In the genomic region with DNA sequence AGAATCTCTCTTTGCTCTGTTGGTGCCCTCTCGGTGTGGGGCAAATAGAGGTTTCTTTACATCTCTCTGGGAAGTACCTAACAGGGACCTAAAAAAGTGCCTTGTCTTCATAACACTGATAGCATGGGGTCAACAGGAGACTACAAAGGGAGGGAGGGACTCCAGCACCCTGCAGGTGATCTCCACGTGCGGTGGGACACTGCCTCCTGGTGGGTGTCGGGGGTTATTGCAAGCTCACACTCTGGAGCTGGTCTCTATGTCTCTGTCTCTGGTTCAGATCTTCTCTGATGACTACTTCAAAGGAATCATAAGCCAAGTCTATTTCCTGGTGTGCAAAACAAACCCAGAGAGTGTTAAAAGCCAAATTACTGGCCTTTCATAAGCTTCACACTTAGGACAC, we compare ENCODE assay signal across 15 mouse cellular contexts. TPM values are rescaled to one million over a fixed set of nuclear protein-coding genes. Genes with fewer than 3 reads are reported as not detected.
A peak's percentile ranks its signal among the peaks of the same experiment; 100 is the strongest.
DNase-seq lines count a peak whose midpoint lies in the region; ATAC-seq and TF ChIP-seq lines count a peak whose summit lies in the region.
"Had no signal": no experiment of that assay in that cellular context is flagged by ENCODE, and none has a peak within 500 bp of the region (broad histone marks: within the 10 kb centered on the region; RNA-seq: fewer than 3 reads in every experiment).

No protein-coding gene starts in this region.

- in situ Hi-C loops in ES-E14 (cut with MboI; ENCODE audit: low sequenced_read_pairs in 2 of 2, unreplicated experiment in 2 of 2) = no loop called here

- no peaks in the 10 kb centered on the region for H3K4me1 ChIP-seq in heart, postnatal 0 days (ENCODE audit: control insufficient read depth, insufficient read depth)
- H3K4me1 ChIP-seq in midbrain, embryonic 11.5 days (ENCODE audit: control insufficient read depth, insufficient read depth, low read length) = no peaks in the 10 kb centered on the region; the same call in 1 of the 2 replicates
- peaks cover 17% of the 10 kb centered on the region for H3K4me1 ChIP-seq in midbrain, embryonic 13.5 days (replicated peaks)
- H3K4me1 ChIP-seq in ES-E14 (ENCODE audit: control insufficient read depth in 2 of 2, insufficient read depth in 2 of 2, low read length in 2 of 2, poor library complexity in 1 of 2) = peaks cover 4 to 21% of the 10 kb centered on the region in 2 experiments
- H3K4me1 ChIP-seq in forebrain, embryonic 15.5 days = peaks cover 26% of the 10 kb centered on the region

- TF ChIP-seq EP300 in heart, postnatal 0 days (IDR thresholded peaks at IDR 0.05; ENCODE audit: low read depth) = no peak

- H3K9me3 ChIP-seq in heart, postnatal 0 days (replicated peaks; ENCODE audit: control insufficient read depth, low read length) = no peaks in the 10 kb centered on the region
- no peaks in the 10 kb centered on the region for H3K9me3 ChIP-seq in midbrain, embryonic 11.5 days (ENCODE audit: control insufficient read depth, low read length)
- no peaks in the 10 kb centered on the region for H3K9me3 ChIP-seq in midbrain, embryonic 13.5 days
- no peaks in the 10 kb centered on the region for H3K9me3 ChIP-seq in ES-E14 (ENCODE audit: control insufficient read depth, insufficient read depth, low read depth, low read length)
- H3K9me3 ChIP-seq in forebrain, embryonic 15.5 days = no peaks in the 10 kb centered on the region

- H3K36me3 ChIP-seq in heart, postnatal 0 days (replicated peaks; ENCODE audit: control insufficient read depth, insufficient read depth, low read length) = no peaks in the 10 kb centered on the region
- no peaks in the 10 kb centered on the region for H3K36me3 ChIP-seq in midbrain, embryonic 11.5 days (ENCODE audit: control insufficient read depth, insufficient read depth, low read length)
- no peaks in the 10 kb centered on the region for H3K36me3 ChIP-seq in midbrain, embryonic 13.5 days
- no peaks in the 10 kb centered on the region for H3K36me3 ChIP-seq in ES-E14 (ENCODE audit: control insufficient read depth, insufficient read depth, low read length, poor library complexity, severe bottlenecking)
- no peaks in the 10 kb centered on the region for H3K36me3 ChIP-seq in forebrain, embryonic 15.5 days

- WGBS in heart, postnatal 0 days = 42% methylated on average over 4 of the region's 4 CpGs
- 56% methylated on average over 4 of the region's 4 CpGs for WGBS in midbrain, embryonic 11.5 days
- whole genome bisulfite sequencing in midbrain, embryonic 13.5 days = 45% methylated on average over 4 of the region's 4 CpGs
- WGBS in forebrain, embryonic 15.5 days = 51% methylated on average over 4 of the region's 4 CpGs

- TF ChIP-seq CTCF in heart, postnatal 0 days (IDR thresholded peaks at IDR 0.05; ENCODE audit: low read depth) = 0 out of 2 replicates have a peak, but pooled peaks have one; percentile 13

- H3K9ac ChIP-seq in heart, postnatal 0 days (replicated peaks; ENCODE audit: low read depth, low read length) = no peak overlapping the region
- no peak overlapping the region for H3K9ac ChIP-seq in midbrain, embryonic 11.5 days (ENCODE audit: low read length)
- no peak overlapping the region for H3K9ac ChIP-seq in midbrain, embryonic 13.5 days (replicated peaks)
- no peak overlapping the region for H3K9ac ChIP-seq in ES-E14 (ENCODE audit: insufficient read depth, low read depth, low read length, poor library complexity, severe bottlenecking)
- H3K9ac ChIP-seq in forebrain, embryonic 15.5 days (replicated peaks) = no peak overlapping the region

- H3K4me2 ChIP-seq in heart, postnatal 0 days (ENCODE audit: low read depth, low read length) = no peak overlapping the region
- no peak overlapping the region for H3K4me2 ChIP-seq in midbrain, embryonic 11.5 days
- H3K4me2 ChIP-seq in midbrain, embryonic 13.5 days (replicated peaks) = no peak overlapping the region
- no peak overlapping the region for H3K4me2 ChIP-seq in forebrain, embryonic 15.5 days (replicated peaks)

- ATAC-seq in heart, postnatal 0 days (ENCODE audit: insufficient read depth, low read depth) = no peak
- ATAC-seq in midbrain, embryonic 11.5 days (ENCODE audit: low FRiP score) = no peak
- no peak for ATAC-seq in midbrain, embryonic 13.5 days
- ATAC-seq in megakaryocyte progenitor cell, adult 5-6 weeks (replicated peaks; ENCODE audit: poor library complexity) = peak; percentile 39; the same call in 1 of the 2 replicates
- no peak for ATAC-seq in forebrain, embryonic 15.5 days (replicated peaks)
- ATAC-seq: inflammation-experienced regulatory T-cells, adult 6 months had no signal

- no peak for DNase-seq in heart, postnatal 0 days (ENCODE audit: low spot score)
- no peak for DNase-seq in heart, adult 8-10 months (ENCODE audit: low spot score)
- peak; percentile 1 for DNase-seq in midbrain, embryonic 11.5 days (ENCODE audit: low spot score, missing footprints)
- peak; percentile 62 for DNase-seq in ES-E14 (ENCODE audit: low read depth, low spot score)
- DNase-seq: adrenal gland, adult 8-10 months; embryo, embryonic 11 days; gastrocnemius, postnatal 25 days; heart, postnatal 10 days; kidney, postnatal 4 days had no signal

- no peak overlapping the region for H3K27ac ChIP-seq in heart, postnatal 0 days (ENCODE audit: low read depth)
- H3K27ac ChIP-seq in midbrain, embryonic 11.5 days (ENCODE audit: low read depth, low read length) = no peak overlapping the region
- H3K27ac ChIP-seq in midbrain, embryonic 13.5 days = no peak overlapping the region
- no peak overlapping the region for H3K27ac ChIP-seq in ES-E14 (ENCODE audit: insufficient read depth, low read depth, low read length, poor library complexity, severe bottlenecking)
- no peak overlapping the region for H3K27ac ChIP-seq in forebrain, embryonic 15.5 days (replicated peaks)

- H3K4me3 ChIP-seq in heart, postnatal 0 days (ENCODE audit: low read depth, low read length) = no peak overlapping the region
- no peak overlapping the region for H3K4me3 ChIP-seq in midbrain, embryonic 11.5 days (ENCODE audit: low read depth, low read length)
- no peak overlapping the region for H3K4me3 ChIP-seq in midbrain, embryonic 13.5 days (replicated peaks)
- H3K4me3 ChIP-seq in ES-E14 (ENCODE audit: insufficient read depth in 1 of 2, low read depth in 1 of 2, low read length in 2 of 2, poor library complexity in 1 of 2, severe bottlenecking in 1 of 2) = no peak overlapping the region
- no peak overlapping the region for H3K4me3 ChIP-seq in forebrain, embryonic 15.5 days

- no peaks in the 10 kb centered on the region for H3K27me3 ChIP-seq in heart, postnatal 0 days (ENCODE audit: control insufficient read depth, insufficient read depth, low read length)
- no peaks in the 10 kb centered on the region for H3K27me3 ChIP-seq in midbrain, embryonic 11.5 days (ENCODE audit: control insufficient read depth, insufficient read depth, low read length)
- H3K27me3 ChIP-seq in midbrain, embryonic 13.5 days = no peaks in the 10 kb centered on the region
- no peaks in the 10 kb centered on the region for H3K27me3 ChIP-seq in forebrain, embryonic 15.5 days

TF ChIP-seq in ES-E14, 5 proteins besides CTCF, POLR2A, EP300 and RAD21:
- TF ChIP-seq ZC3H11A (IDR thresholded peaks at IDR 0.05; ENCODE audit: borderline replicate concordance, low read depth, low read length) (peak; percentile 47; the same call in 1 of the 2 replicates), CHD2 (IDR thresholded peaks at IDR 0.05; ENCODE audit: low read depth, low read length) (no peak)

RNA-seq across cellular contexts. Expression of gene Tmem132b, which starts 47.6 kb away (rescaled TPM):
- total RNA-seq in heart, postnatal 0 days (2014; rRNA removed; ENCODE audit: low replicate concordance) = 0.04 TPM in 2 replicates
- polyA plus RNA-seq in heart, postnatal 0 days (2015; fragmentation: Nextera tagmentation; extraction: Ambion mirVana) = not detected in 2 replicates
- total RNA-seq in heart, adult 8-10 months (2022) = under 1 TPM in 3 of 4 experiments, not detected in 1; 0.03 to 0.31 (median 0.03) TPM
- polyA plus RNA-seq in midbrain, embryonic 11.5 days (2014; fragmentation: Nextera tagmentation; extraction: Ambion mirVana) = 0.42 and 0.50 TPM in 2 replicates
- 2.5 and 2.7 TPM in 2 replicates for polyA plus RNA-seq in midbrain, embryonic 13.5 days (2015; fragmentation: Nextera tagmentation; extraction: Ambion mirVana)
- 0.13 and 0.48 TPM in 2 replicates for total RNA-seq in ES-E14 (2012; rRNA removed)
- total RNA-seq in megakaryocyte progenitor cell, adult 5-6 weeks (2015) = not detected in 2 replicates
- not detected in 2 replicates for total RNA-seq in megakaryocyte progenitor cell, adult 5-6 weeks (2017)
- polyA plus RNA-seq in forebrain, embryonic 15.5 days (2015; fragmentation: Nextera tagmentation; extraction: Ambion mirVana) = 8.2 and 8.3 TPM in 2 replicates
- total RNA-seq: megakaryocyte-erythroid progenitor cell, adult 5-6 weeks had no signal
- polyA plus RNA-seq: inflammation-experienced regulatory T-cells, adult 6 months; liver, embryonic 16.5 days had no signal

Comparison
In these comparisons a context has a peak if more than half of its experiments do, and no peak if none do; other contexts are left out.
1. DNase-seq: peak in midbrain, embryonic 11.5 days (single experiment) and ES-E14 (single experiment); none in heart, postnatal 0 days (single experiment) and heart, adult 8-10 months (single experiment).